Mouse (Mus musculus) thymus, postnatal 36 days (tissue): ENCODE measurements around the gene Cdc42ep5.
A peak's percentile ranks its signal among the peaks of the same experiment; 100 is the strongest.

Experiments
- DNase-seq, 2 experiments: peaks; one replicate each; pipeline ENCODE4 v3.0.0; 2022; ENCODE audit warnings: mixed read lengths in 2 of 2

Cdc42ep5 gene

DNA sequence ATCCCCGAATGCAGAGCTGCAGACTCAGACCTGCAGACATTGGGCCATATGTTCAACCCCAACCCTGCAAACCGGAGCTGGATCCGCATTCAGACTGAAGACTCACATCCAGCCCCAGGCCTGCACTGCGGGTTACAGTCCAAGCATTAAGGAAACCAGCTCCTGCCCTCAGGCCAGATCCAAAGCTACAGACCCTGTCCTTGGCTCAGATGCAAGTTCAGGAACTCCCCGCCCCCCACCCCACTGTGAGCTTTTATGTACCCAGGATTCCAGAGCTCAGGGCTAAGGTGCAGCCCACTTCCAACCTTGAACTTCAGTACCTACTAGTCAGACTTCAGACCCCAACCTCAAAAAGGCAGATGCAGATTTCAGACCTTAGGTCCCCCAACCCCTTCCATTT lies 39.8 kb downstream of the Cdc42ep5 start:
- no peak for DNase-seq

DNA sequence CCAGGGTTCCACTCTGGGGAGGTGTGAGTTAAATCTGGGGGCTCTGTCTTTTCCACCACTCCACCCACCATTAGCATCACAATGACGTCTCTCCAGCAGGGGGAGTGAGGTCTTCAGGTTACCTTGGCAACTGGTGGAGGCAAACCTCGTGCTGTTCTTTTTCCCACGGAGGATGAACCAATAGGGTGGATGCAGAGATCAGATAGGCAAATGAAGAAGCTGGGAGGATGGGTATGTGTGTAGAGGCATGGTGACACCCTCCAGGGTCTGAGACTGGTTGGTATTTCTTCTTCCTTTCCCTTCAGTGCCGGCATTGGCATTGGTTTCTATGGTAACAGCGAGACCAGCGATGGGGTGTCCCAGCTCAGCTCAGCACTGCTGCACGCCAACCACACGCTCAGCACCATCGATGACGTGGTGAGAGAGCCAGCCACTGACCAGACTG lies 40.3 kb downstream of the Cdc42ep5 start:
- peak in 1 of 2 experiments; percentile 41 for DNase-seq

DNA sequence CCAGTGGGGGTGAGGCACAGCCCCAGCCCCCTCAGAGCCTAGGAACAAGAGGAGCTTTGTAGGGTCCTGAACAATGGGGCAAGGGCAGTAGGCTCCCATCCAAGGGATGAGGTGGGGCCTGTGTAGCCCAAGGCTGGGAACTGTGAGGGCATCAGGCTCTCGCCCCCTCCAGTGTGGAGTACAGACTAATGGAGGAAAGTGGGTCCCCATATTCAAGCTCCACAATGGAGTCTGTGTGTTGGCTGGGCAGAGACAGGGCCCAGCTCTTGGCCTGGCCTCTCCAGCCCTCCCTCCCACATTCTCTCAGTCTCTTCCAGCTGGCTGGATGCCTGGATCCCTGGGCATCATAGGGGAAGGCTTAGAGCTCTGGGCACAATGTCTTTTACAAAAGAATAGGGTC lies 40.9 kb downstream of the Cdc42ep5 start:
- no peak for DNase-seq

GRCm38 (mm10) chr7:4122783-4123182 lies 41.9 kb downstream of the Cdc42ep5 start:
- no peak for DNase-seq

GRCm38 (mm10) chr7:4122076-4122768 lies 42.4 kb downstream of the Cdc42ep5 start:
- DNase-seq: no peak

DNA sequence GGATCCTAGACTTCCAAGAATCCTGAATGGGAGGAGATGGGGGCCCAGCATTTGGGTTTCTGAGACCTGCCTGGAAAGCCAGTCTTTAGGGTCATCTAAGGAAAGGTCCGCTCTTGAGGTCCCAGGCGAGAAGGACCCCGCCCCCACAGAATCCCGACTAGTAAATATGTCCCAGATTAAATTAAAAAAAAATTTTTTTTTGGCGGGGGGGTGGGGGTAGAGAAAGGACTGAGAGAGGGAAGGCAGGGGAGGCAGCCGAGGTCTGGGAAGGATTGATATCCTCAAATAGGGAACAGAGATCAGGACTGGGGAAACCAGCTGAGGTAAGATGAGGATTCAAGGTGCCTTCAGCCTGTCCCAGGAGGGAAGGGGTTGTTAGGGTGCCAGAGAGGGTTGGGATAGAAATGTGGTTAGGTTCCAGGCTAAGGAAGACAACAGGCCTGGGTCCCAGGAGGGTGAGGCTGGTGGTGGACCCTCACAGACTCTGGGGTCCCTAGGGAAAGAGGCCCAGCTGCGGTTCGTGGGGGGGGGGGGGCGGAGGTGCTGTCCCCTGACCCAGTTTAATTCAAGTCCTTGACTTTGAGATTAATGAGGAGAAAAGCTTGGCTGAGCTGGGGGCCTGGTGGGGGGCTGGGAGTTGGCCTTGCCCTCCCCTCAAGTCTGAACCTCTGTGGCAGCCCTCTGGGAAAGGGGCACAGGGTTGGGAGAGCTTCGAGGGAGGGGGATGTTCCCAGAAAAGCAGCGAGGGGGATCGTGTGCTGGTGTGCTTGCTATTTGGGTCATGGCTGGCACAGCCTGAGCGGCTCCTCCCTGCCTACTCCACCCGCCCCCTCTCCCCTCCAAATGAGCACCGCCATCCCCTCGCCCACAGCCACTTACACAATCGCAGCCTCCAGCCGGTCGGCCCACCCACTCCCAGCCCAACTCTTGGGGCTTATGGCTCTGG lies 44.4 kb downstream of the Cdc42ep5 start:
- no peak for DNase-seq

GRCm38 (mm10) chr7:4119344-4119902 lies 45.2 kb downstream of the Cdc42ep5 start, which contains the start of gene Ttyh1:
Gene Ttyh1 (plus strand): TSS chr7:4119408.
- DNase-seq: peak; percentile 41 to 49

- DNase-seq: no peak
Measured at GRCm38 (mm10) chr7:4117050-4117814, 47.4 kb downstream of the Cdc42ep5 start.

- no peak for DNase-seq
Measured at GRCm38 (mm10) chr7:4111766-4112165, 52.9 kb downstream of the Cdc42ep5 start.

DNA sequence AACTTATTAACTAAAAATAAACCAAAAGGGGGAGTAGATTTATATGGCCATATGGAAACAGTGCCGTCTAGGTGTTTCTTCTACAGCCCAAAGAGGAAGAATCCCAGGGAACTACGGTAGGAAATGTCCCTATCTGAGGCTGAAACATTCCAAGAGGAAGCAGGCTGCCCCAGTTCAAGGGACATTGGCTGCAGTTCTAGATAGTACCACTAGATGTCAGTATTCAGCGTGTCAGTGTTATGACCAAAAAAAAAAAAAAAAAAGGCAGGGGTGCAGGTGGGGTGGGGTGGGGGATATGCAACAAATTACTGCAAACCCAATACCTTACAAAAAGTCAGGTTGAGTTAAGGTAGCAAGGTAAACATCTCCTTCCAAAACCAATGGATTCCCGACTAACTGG lies 61.2 kb downstream of the Cdc42ep5 start:
- no peak for DNase-seq
